Mouse (Mus musculus) B cell, adult 62 days (primary cell): Measurements from ENCODE around the gene Ttc39d. TPM values are rescaled to one million over a fixed set of nuclear protein-coding genes. Genes with fewer than 3 reads are reported as not detected.

Experiments
- total RNA-seq: library from RNA; stranded (reverse); gene quantifications from 4 replicates; pipeline ENCODE4 v1.2.4, GENCODE M21; 2023

Ttc39d gene
- total RNA-seq: 0.22 to 0.39 TPM in 2 of 4 replicates, not detected in the others

GRCm38 (mm10) chr17:80206671-80207581 is at the start of gene Ttc39d, which contains the start of gene Srsf7:
TSS of gene Ttc39d (plus strand) at chr17:80207460.
TSS of gene Srsf7 (minus strand) at chr17:80207307.

GRCm38 (mm10) chr17:80224326-80225116 is 17.3 kb downstream of the Ttc39d start, which contains the start of gene Gemin6:
TSS of gene Gemin6 (plus strand) at chr17:80224441.

Other genes with a start within 250 kb of the Ttc39d start
- gene Hnrnpll, start 145.1 kb upstream of the Ttc39d start, total RNA-seq: 0.18 to 0.72 TPM (median 0.50 TPM) in 4 replicates
- 0.98 to 2.7 TPM (median 1.4 TPM) in 4 replicates for gene Galm, start 80.0 kb upstream of the Ttc39d start, total RNA-seq
- gene Srsf7, start 153 bp upstream of the Ttc39d start, total RNA-seq: 355 to 387 TPM (median 367 TPM) in 4 replicates
- gene Gemin6, start 17.0 kb downstream of the Ttc39d start, total RNA-seq: 2.9 to 5.0 TPM (median 4.6 TPM) in 4 replicates
- 1.3 to 3.9 TPM (median 2.5 TPM) in 4 replicates for gene Morn2, start 82.7 kb downstream of the Ttc39d start, total RNA-seq
- gene Dhx57, start 83.0 kb downstream of the Ttc39d start, total RNA-seq: 46.8 to 48.3 TPM (median 47.6 TPM) in 4 replicates
- gene Arhgef33, start 99.9 kb downstream of the Ttc39d start, total RNA-seq: 0.95 TPM in 1 of 4 replicates, not detected in the others
- not detected in 4 replicates for gene Gm10190, start 166.1 kb downstream of the Ttc39d start, total RNA-seq